Mouse (Mus musculus): ENCODE data around the gene Fam217a.
"Not testable (repeated sequence)": the region's sequence is repeated elsewhere in the genome, so short reads cannot be mapped to it uniquely, and the experiment has no call there.

Gene Fam217a

GRCm38 (mm10) chr13:34924210-34924609 lies at the start of gene Fam217a, which contains the start of gene 4933417A18Rik:
Gene Fam217a (minus strand): TSS chr13:34924310.
Gene 4933417A18Rik (plus strand): TSS chr13:34924409.
- no peak for DNase-seq (ENCODE audit: low spot score in 2 of 2)

DNA sequence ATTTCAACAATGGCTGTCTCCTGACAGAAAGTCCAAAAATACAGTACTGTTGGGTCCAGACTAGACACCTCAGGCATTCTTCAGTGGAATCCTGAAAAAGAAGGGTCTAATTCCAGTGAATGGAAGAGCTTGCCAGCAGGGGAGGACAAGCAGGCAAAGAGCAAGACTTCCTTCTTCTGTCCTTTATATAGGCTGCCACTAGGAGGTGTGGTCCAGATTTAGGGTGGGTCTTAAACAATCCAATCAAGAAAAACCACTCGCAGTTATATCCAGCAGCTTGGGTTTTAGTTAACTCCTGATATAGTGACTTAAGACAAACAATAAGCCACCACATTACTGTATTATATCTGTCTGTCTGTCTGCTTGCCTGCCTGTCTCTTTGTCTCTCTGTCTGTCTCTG lies 49.7 kb upstream of the Fam217a start:
- DNase-seq (ENCODE audit: low spot score in 2 of 2): no peak

- DNase-seq (ENCODE audit: low spot score in 2 of 2): no peak
Observed at GRCm38 (mm10) chr13:34973149-34973548, 49.0 kb upstream of the Fam217a start.

DNA sequence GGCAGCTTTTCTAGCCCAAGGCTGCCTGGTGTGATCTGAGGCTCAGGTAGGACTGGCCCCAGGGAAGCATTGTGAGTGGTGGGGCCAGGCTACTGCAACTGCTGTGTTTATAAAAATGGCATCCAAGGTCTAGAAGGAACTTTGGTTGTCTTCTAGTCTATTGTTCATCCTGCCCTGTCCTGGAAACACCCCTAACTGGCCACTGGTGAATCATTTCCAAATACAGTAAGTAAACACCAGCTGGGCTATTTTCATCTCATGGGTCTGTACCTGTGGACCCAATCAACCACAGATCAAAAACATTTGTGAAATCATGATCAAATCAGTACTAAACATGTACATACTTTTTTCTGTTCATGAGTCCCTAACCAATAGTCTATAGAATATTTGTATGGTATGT lies 48.3 kb upstream of the Fam217a start:
- not testable (repeated sequence) for DNase-seq (ENCODE audit: low spot score in 2 of 2)

DNA sequence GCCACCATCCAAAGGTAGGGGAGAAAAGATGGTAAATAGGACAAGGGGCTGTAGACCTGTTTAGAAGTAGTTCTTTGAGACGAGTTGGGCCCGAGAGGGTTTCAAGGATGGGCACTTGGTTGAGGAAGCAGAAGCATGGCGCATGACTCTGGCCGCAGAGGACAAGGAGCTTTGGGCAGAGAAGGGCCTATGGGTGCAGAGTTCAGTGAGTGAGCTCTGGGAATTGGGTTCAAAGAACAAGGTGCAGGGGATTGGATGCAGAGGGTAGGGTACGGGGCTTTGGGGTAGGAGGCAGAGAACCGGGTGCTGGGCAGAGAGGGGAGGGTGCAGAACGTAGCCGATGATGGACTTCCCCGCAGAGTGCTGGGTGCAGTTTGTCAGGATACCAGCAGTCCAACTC lies 41.5 kb upstream of the Fam217a start:
- not testable (repeated sequence) for DNase-seq (ENCODE audit: low spot score in 2 of 2)

DNA sequence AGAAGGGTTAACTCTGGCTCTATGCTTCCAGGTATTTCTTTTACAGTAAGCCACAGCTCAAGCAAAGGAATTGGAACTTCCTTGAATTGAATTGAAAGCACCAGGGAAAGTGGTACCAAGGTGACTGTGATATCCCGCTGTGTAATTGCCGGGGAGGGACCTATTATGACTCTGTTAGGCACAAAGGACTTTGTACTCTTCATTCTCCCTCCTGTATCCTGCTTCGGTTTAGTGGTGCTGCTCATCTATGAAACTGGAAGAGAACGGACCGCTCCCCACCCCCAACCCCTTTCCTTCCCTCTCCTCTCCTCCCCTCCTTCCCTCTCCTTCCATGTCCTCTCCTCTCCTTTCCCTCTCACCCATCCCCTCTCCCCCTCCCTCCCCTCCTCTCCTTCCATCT lies 40.8 kb upstream of the Fam217a start:
- DNase-seq (ENCODE audit: low spot score in 2 of 2): no peak

- DNase-seq (ENCODE audit: low spot score in 2 of 2): no peak
Observed at GRCm38 (mm10) chr13:34964419-34964818, 40.3 kb upstream of the Fam217a start.

DNA sequence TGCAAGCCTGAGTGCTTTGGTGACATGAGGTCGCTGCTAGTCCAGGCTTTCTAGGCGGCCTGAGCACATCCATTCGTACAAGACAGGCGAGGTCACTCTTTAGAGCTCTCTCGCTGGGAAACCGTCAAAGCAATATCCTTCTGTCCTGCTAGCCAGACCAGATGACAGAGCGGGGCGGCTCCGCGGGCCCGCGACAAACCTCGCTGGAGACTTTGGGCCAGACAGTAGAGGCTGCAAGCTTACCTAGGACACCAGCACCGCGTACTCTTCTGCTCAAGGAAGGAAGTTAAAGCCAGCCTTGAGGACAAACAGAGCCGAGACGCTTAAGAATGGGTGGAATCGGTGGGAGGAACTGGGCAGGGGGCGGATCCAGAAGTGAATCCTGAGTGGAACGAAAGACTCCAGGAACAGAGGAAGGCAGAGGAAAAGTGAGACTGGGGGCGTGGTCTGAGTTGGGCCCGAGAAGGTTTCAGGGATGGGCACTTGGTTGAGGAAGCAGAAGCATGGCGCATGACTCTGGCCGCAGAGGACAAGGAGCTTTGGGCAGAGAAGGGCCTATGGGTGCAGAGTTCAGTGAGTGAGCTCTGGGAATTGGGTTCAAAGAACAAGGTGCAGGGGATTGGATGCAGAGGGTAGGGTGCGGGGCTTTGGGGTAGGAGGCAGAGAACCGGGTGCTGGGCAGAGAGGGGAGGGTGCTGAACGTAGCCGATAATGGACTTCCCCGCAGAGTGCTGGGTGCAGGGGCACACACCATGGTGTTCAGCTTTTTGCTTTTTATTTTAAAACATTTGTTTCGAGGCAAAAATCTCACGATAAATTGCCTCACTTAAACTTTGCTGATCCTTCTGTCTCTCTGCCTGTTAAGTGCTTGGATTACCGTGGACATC lies 39.6 kb upstream of the Fam217a start, which contains the start of gene Eci3:
TSS of gene Eci3 (minus strand) at position 300 of the 887 bp plus-strand sequence.
- DNase-seq (ENCODE audit: low spot score in 2 of 2): peak in 1 of 2 experiments; percentile 26

DNA sequence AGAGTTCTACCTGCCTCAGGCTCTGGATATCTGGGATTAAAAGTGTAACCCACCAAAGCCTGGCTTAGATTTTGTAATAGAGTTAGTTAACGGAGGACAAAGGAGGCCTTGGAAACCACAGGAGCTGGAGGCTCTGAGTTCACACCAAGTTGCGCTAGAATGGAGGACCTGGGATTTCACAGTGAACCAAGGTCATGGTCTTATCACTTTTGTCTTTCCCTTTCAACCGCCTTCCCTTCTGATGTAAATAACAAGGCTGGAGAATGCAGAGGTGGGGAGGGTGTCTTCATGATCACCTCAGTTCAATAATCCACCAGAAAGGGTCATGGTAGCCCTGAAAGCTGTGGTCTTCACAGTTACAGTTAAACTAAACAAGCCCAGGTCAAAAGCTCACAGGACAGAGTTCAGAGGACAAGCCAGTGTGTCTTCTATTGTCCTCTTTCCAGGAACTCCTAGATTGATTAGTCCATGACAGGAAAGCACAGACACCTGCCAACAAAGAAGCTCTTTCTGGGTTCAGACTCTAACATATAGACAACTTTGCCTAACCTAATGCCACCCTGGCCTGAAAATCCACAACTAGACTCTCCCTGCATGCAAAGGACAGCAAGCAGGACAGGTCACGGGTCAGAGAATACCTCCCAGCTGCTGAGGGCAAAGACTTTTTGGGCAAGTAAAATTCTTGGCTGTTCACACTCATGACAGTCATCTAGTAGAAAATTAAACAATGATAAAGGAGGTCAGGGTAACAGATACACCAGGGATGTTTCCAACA lies 37.1 kb upstream of the Fam217a start:
- no peak for DNase-seq (ENCODE audit: low spot score in 2 of 2)

DNA sequence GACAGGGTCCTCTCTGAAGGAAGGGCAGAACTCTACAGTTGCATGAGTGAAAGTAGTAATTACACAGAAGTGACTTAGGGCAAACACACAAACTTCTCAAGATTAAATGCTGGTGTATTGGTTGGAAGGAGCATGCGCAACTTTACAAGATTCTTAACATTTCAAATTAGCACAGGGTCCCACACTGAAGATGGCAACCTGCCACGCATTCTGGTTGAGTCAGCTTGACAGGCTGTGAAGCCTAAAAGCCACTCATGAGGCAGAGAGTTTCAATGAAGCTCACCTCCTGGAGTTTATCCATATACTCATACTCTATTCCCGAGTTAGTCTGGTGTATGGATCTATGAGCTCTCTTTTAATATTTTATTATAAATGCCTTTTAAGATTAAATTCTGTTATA lies 34.0 kb upstream of the Fam217a start:
- not testable (repeated sequence) for DNase-seq (ENCODE audit: low spot score in 2 of 2)

DNA sequence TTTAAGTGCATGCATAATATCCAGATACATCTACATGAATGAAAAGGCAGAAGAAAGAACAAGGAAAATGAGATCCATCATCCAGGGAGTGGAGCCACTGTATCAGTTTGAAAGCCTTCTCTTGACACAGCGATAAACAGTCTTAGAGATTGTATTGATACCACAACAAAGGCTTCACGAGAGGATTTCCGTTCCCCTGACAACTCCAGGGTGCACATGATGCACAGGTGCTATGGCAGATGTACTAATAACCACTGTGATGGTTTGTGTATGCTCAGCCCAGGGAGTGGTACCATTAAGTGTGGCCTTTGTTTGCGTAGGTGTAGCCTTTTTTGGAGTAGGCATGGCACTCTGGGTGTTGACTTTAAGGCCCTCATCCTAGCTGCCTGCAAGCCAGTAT lies 32.8 kb upstream of the Fam217a start:
- DNase-seq (ENCODE audit: low spot score in 2 of 2): no peak

- not testable (repeated sequence) for DNase-seq (ENCODE audit: low spot score in 2 of 2)
Observed at GRCm38 (mm10) chr13:34951437-34951836, 27.3 kb upstream of the Fam217a start.

GRCm38 (mm10) chr13:34942370-34942769 lies 18.3 kb upstream of the Fam217a start:
- no peak for DNase-seq (ENCODE audit: low spot score in 2 of 2)

DNA sequence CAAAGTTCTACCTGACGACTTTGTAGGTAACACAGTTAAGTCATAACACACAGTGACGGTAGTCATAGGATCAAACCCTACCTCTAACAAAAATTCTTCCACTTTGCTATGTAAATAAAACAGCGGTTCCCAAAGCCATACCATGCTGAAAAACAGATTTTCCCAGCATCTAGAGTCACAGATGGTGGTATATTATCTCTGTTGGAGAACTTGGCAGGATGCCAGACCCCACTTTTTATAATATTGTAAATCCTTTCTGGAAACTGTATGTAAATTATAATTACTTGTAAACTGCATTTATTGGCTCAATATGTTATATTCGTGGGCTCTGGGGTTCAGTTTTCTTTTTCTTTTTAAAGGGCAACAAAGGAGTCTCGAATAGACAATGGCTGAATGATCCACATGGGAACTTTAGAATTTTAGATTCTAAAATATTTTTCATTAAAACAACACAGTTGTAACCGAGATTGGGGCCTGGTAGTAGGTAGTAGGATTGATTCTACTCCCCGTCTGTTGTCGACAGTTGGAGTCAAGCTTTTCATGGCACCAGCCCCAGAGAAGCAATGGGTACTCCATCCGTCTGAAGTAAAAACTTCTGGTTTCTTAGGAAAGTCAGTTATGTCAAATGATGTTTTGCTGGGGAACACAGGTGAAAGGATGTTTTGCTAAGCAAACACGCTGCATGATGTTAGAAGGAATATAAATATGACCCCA lies 11.0 kb upstream of the Fam217a start:
- peak; percentile 47 to 58 for DNase-seq (ENCODE audit: low spot score in 2 of 2)

- no peak for DNase-seq (ENCODE audit: low spot score in 2 of 2)
Observed at GRCm38 (mm10) chr13:34916520-34917167, 7.5 kb downstream of the Fam217a start.

GRCm38 (mm10) chr13:34914614-34915013 lies 9.5 kb downstream of the Fam217a start:
- no peak for DNase-seq (ENCODE audit: low spot score in 2 of 2)

- no peak for DNase-seq (ENCODE audit: low spot score in 2 of 2)
Observed at GRCm38 (mm10) chr13:34892871-34893270, 31.2 kb downstream of the Fam217a start.

DNA sequence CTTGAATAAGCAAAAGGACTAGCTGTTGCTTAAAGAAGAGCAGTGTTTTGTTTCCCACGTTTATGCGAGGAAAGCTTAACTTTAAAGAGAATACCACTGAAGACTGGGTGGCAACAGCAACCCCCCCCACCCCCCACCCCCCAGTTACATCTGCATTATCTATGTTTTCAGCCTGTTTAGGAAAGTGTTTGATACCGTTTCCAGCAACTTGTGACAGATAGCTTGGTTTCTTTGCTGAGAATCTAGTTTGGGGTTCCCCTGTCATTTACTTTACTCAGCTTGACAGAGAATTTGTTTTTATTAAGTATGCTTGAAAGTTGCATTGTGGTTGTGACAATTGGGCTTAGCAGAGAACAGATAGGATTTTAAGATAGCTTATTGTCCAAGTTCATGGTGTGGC lies 47.6 kb downstream of the Fam217a start:
- DNase-seq (ENCODE audit: low spot score in 2 of 2): no peak

- peak in 1 of 2 experiments; percentile 63 for DNase-seq (ENCODE audit: low spot score in 2 of 2)
Observed at GRCm38 (mm10) chr13:34875741-34876445, 48.2 kb downstream of the Fam217a start.

- DNase-seq (ENCODE audit: low spot score in 2 of 2): peak; percentile 96
Observed at GRCm38 (mm10) chr13:34875166-34875710, 48.9 kb downstream of the Fam217a start, which contains the start of gene Prpf4b. Gene Prpf4b (plus strand): TSS chr13:34875302.

All from right cerebral cortex, postnatal 10 days (tissue).